Mouse (Mus musculus) midbrain, embryonic 16.5 days (tissue): ENCODE data around the gene Tmem170. TPM values are rescaled to one million over a fixed set of nuclear protein-coding genes. Genes with fewer than 3 reads are reported as not detected.

ENCODE experiments used
- ATAC-seq: fragments of 200-750 bp; cut with Nextera tagmentation; 2 replicates; pipeline ENCODE4 v1.8.0; 2017; ENCODE audit warnings: moderate TSS enrichment
- H3K27ac ChIP-seq: fragments of 300-500 bp; sonication (generic); 2 replicates; pipeline ENCODE4 v1.5.1; 2014; ENCODE audit warnings: mild to moderate bottlenecking, low read length, mixed read lengths
- H3K27me3 ChIP-seq: fragments of 300-500 bp; sonication (generic); 2 replicates; pipeline ENCODE4 v1.6.1; 2014; ENCODE audit warnings: low read depth, low read length, mixed read lengths; ENCODE audit not compliant: control insufficient read depth, insufficient read depth
- H3K36me3 ChIP-seq: fragments of 300-500 bp; sonication (generic); 2 replicates; pipeline ENCODE4 v1.6.1; 2014; ENCODE audit warnings: mild to moderate bottlenecking, low read length, moderate library complexity, mixed read lengths; ENCODE audit not compliant: control insufficient read depth, insufficient read depth
- H3K4me1 ChIP-seq: fragments of 300-500 bp; sonication (generic); 2 replicates; pipeline ENCODE4 v1.6.1; 2014; ENCODE audit warnings: mild to moderate bottlenecking, low read length, mixed read lengths; ENCODE audit not compliant: control insufficient read depth, insufficient read depth
- H3K4me2 ChIP-seq: fragments of 300-500 bp; sonication (generic); 2 replicates; pipeline ENCODE4 v1.6.1; 2014; ENCODE audit warnings: mild to moderate bottlenecking, low read length, mixed read lengths
- H3K4me3 ChIP-seq: fragments of 300-500 bp; sonication (generic); 2 replicates; pipeline ENCODE4 v1.5.1; 2014; ENCODE audit warnings: low read depth, mild to moderate bottlenecking, low read length, moderate library complexity, mixed read lengths
- H3K9ac ChIP-seq: fragments of 300-500 bp; sonication (generic); 2 replicates; pipeline ENCODE4 v1.6.1; 2014; ENCODE audit warnings: low read depth, low read length, mixed read lengths
- H3K9me3 ChIP-seq: fragments of 300-500 bp; sonication (generic); replicated peaks from 2 replicates; pipeline ENCODE4 v1.6.1; 2014; ENCODE audit warnings: mild to moderate bottlenecking, low read length, mixed read lengths; ENCODE audit not compliant: control insufficient read depth, poor library complexity, severe bottlenecking
- WGBS: fragments of 180-500 bp; shearing (Covaris S2); extraction: QIAGEN DNeasy Blood & Tissue Kit; methylation state at CpG from one replicate; pipeline ENCODE4 v1.1.7; 2014; 5-methylcytosine and 5-hydroxymethylcytosine counted together
- polyA plus RNA-seq: library from polyadenylated mRNA; unstranded; fragments of >200 nt; fragmentation: Nextera tagmentation; extraction: Ambion mirVana; gene quantifications from 2 replicates; pipeline ENCODE4 v1.2.1, GENCODE M21; 2015

Gene Tmem170
- polyA plus RNA-seq, 1 experiment from 2014 or later: 3.8 TPM

- Histone ChIP-seq H3K9ac (no peak overlapping the region), H3K27me3 (peaks cover 28% of the 10 kb centered on the region), H3K4me3 (no peak overlapping the region), H3K27ac (no peak overlapping the region), H3K9me3 (no peaks in the 10 kb centered on the region), H3K4me1 (peaks cover 6% of the 10 kb centered on the region; the same call in 1 of the 2 replicates), H3K36me3 (no peaks in the 10 kb centered on the region), H3K4me2 (no peak overlapping the region)
- 37% methylated on average over 7 of the region's 7 CpGs for WGBS
- no peak for ATAC-seq
Measured at GRCm38 (mm10) chr8:111888091-111888650, 11.6 kb upstream of the Tmem170 start.

- Histone ChIP-seq H3K27ac (no peak overlapping the region), H3K27me3 (peaks cover 28% of the 10 kb centered on the region), H3K4me3 (no peak overlapping the region), H3K4me1 (peaks cover 6% of the 10 kb centered on the region; the same call in 1 of the 2 replicates), H3K9me3 (no peaks in the 10 kb centered on the region), H3K36me3 (no peaks in the 10 kb centered on the region), H3K9ac (no peak overlapping the region), H3K4me2 (no peak overlapping the region)
- 90% methylated on average over 1 of the region's 1 CpGs for WGBS
- no peak for ATAC-seq
Measured at GRCm38 (mm10) chr8:111887479-111887878, 10.9 kb upstream of the Tmem170 start.

- 83% methylated on average over 4 of the region's 4 CpGs for WGBS
Measured at GRCm38 (mm10) chr8:111883615-111884014, 7.1 kb upstream of the Tmem170 start.

GRCm38 (mm10) chr8:111881591-111881990 is 5.0 kb upstream of the Tmem170 start:
- Histone ChIP-seq H3K9me3 (no peaks in the 10 kb centered on the region), H3K27me3 (no peaks in the 10 kb centered on the region), H3K4me2 (no peak overlapping the region), H3K9ac (no peak overlapping the region), H3K27ac (no peak overlapping the region), H3K4me1 (no peaks in the 10 kb centered on the region), H3K36me3 (no peaks in the 10 kb centered on the region), H3K4me3 (no peak overlapping the region)
- 2% methylated on average over 2 of the region's 2 CpGs for WGBS
- ATAC-seq: no peak

More at GRCm38 (mm10) chr8:111883615-111884014, 7.1 kb upstream of the Tmem170 start:
- Histone ChIP-seq H3K27ac (no peak overlapping the region), H3K9me3 (no peaks in the 10 kb centered on the region), H3K4me2 (no peak overlapping the region), H3K27me3 (peaks cover 4% of the 10 kb centered on the region; the same call in 1 of the 2 replicates), H3K4me3 (no peak overlapping the region), H3K9ac (no peak overlapping the region), H3K4me1 (no peaks in the 10 kb centered on the region), H3K36me3 (no peaks in the 10 kb centered on the region)
- ATAC-seq: no peak

- no peaks in the 10 kb centered on the region for H3K36me3 ChIP-seq
- peaks cover 7% of the 10 kb centered on the region for H3K4me1 ChIP-seq
- WGBS: 66% methylated on average over 9 of the region's 9 CpGs
- no peaks in the 10 kb centered on the region for H3K9me3 ChIP-seq
- H3K27me3 ChIP-seq: no peaks in the 10 kb centered on the region
- no peak overlapping the region for H3K27ac ChIP-seq
- ATAC-seq: no peak
- no peak overlapping the region for H3K9ac ChIP-seq
- H3K4me3 ChIP-seq: no peak overlapping the region
- H3K4me2 ChIP-seq: no peak overlapping the region
Measured at GRCm38 (mm10) chr8:111877711-111878110, 1.2 kb upstream of the Tmem170 start.

GRCm38 (mm10) chr8:111875758-111876157 is 792 bp downstream of the Tmem170 start:
- Histone ChIP-seq H3K4me1 (peaks cover 7% of the 10 kb centered on the region), H3K27me3 (no peaks in the 10 kb centered on the region), H3K9ac (peak overlapping the region; percentile 77), H3K27ac (no peak overlapping the region; the same call in 1 of the 2 replicates), H3K4me2 (peak overlapping the region; percentile 85), H3K4me3 (peak overlapping the region; percentile 80), H3K36me3 (no peaks in the 10 kb centered on the region), H3K9me3 (no peaks in the 10 kb centered on the region)
- 28% methylated on average over 9 of the region's 9 CpGs for WGBS
- 0 out of 2 replicates have a peak, but pooled peaks have one; percentile 11 for ATAC-seq

- Histone ChIP-seq H3K4me1 (peaks cover 7% of the 10 kb centered on the region), H3K4me3 (no peak overlapping the region), H3K9me3 (no peaks in the 10 kb centered on the region), H3K27me3 (no peaks in the 10 kb centered on the region), H3K36me3 (no peaks in the 10 kb centered on the region), H3K27ac (no peak overlapping the region), H3K4me2 (no peak overlapping the region), H3K9ac (no peak overlapping the region)
- 93% methylated on average over 3 of the region's 3 CpGs for WGBS
- no peak for ATAC-seq
Measured at GRCm38 (mm10) chr8:111871278-111871677, 5.3 kb downstream of the Tmem170 start.

GRCm38 (mm10) chr8:111870379-111870778 is 6.2 kb downstream of the Tmem170 start:
- ATAC-seq: no peak
- Histone ChIP-seq H3K36me3 (no peaks in the 10 kb centered on the region), H3K4me3 (no peak overlapping the region), H3K9ac (no peak overlapping the region), H3K4me2 (no peak overlapping the region), H3K27me3 (no peaks in the 10 kb centered on the region), H3K9me3 (no peaks in the 10 kb centered on the region), H3K27ac (no peak overlapping the region), H3K4me1 (no peaks in the 10 kb centered on the region; the same call in 1 of the 2 replicates)
- 87% methylated on average over 3 of the region's 3 CpGs for WGBS

GRCm38 (mm10) chr8:111868664-111869063 is 7.9 kb downstream of the Tmem170 start:
- Histone ChIP-seq H3K4me3 (no peak overlapping the region), H3K27me3 (no peaks in the 10 kb centered on the region), H3K36me3 (no peaks in the 10 kb centered on the region), H3K27ac (no peak overlapping the region), H3K4me1 (no peaks in the 10 kb centered on the region), H3K9me3 (no peaks in the 10 kb centered on the region), H3K9ac (no peak overlapping the region), H3K4me2 (no peak overlapping the region)
- ATAC-seq: no peak
- 43% methylated on average over 2 of the region's 2 CpGs for WGBS
